Mouse (Mus musculus): ENCODE measurements around the gene Gatad2b. TPM values are rescaled to one million over a fixed set of nuclear protein-coding genes. Genes with fewer than 3 reads are reported as not detected.
"Not testable (repeated sequence)": the region's sequence is repeated elsewhere in the genome, so short reads cannot be mapped to it uniquely, and the experiment has no call there.

Gene Gatad2b
- 19.4 and 19.6 TPM in 2 replicates for polyA plus RNA-seq (2015; fragmentation: Nextera tagmentation; extraction: Ambion mirVana)

GRCm38 (mm10) chr3:90292345-90293275 lies at the start of gene Gatad2b:
TSS of gene Gatad2b (plus strand) at chr3:90293178.
- Histone ChIP-seq H3K4me2 (replicated peaks) (peak within 1 kb of the TSS; percentile 89), H3K9ac (peak within 1 kb of the TSS; percentile 90), H3K27ac (peak within 1 kb of the TSS; percentile 96), H3K4me3 (peak within 1 kb of the TSS; percentile 87), H3K27me3 (no peaks in the 10 kb centered on the region), H3K9me3 (no peaks in the 10 kb centered on the region), H3K36me3 (0 out of 2 replicates have a peak, but pooled peaks cover 4% of the 10 kb centered on the region), H3K4me1 (peaks cover 22% of the 10 kb centered on the region)
- ATAC-seq (ENCODE audit: low FRiP score, low read depth) = peak; percentile 98
- WGBS = under 1% methylated on average over 47 of the region's 47 CpGs

GRCm38 (mm10) chr3:90245406-90245805 lies 47.6 kb upstream of the Gatad2b start:
- Histone ChIP-seq H3K9ac (no peak overlapping the region), H3K4me3 (no peak overlapping the region), H3K9me3 (no peaks in the 10 kb centered on the region), H3K36me3 (peaks cover 7% of the 10 kb centered on the region), H3K27ac (no peak overlapping the region), H3K4me1 (peaks cover 37% of the 10 kb centered on the region), H3K4me2 (replicated peaks) (no peak overlapping the region), H3K27me3 (no peaks in the 10 kb centered on the region)
- ATAC-seq (ENCODE audit: low FRiP score, low read depth) = no peak
- 76% methylated on average over 2 of the region's 2 CpGs for WGBS

DNA sequence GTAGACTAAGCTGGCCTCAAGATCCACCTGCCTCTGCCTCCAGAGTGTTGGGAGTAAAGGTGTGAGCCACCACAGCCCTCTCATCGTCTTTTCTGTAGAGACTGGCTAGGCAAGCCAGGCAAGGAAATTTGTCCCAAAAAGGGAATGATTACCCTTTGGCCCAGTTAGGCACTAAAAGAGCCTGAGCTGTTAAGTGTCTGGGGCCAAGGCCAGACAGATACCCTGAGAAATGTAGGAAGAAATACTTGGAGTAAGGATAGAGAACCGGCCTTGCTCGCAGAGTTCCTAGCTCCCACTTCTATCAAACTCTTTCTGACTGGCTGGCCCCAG lies 45.4 kb upstream of the Gatad2b start:
- peak; percentile 13; the same call in 1 of the 2 replicates for ATAC-seq (ENCODE audit: low FRiP score, low read depth)

GRCm38 (mm10) chr3:90247960-90248745 lies 44.8 kb upstream of the Gatad2b start, which contains the start of gene Slc39a1:
TSS of gene Slc39a1 (plus strand) at chr3:90248172.
- Histone ChIP-seq H3K36me3 (peaks cover 22% of the 10 kb centered on the region), H3K4me3 (peak within 1 kb of the TSS; percentile 79), H3K9me3 (no peaks in the 10 kb centered on the region), H3K4me2 (replicated peaks) (peak within 1 kb of the TSS; percentile 90), H3K27me3 (no peaks in the 10 kb centered on the region), H3K4me1 (peaks cover 23% of the 10 kb centered on the region), H3K9ac (peak within 1 kb of the TSS; percentile 82), H3K27ac (peak within 1 kb of the TSS; percentile 91)
- WGBS = under 1% methylated on average over 39 of the region's 44 CpGs
- peak; percentile 94 for ATAC-seq (ENCODE audit: low FRiP score, low read depth)

More for the DNA sequence above, 45.4 kb upstream of the Gatad2b start:
- Histone ChIP-seq H3K9ac (peak overlapping the region; percentile 82), H3K27ac (peak overlapping the region; percentile 91), H3K27me3 (no peaks in the 10 kb centered on the region), H3K4me3 (peak overlapping the region; percentile 79), H3K36me3 (peaks cover 22% of the 10 kb centered on the region), H3K4me1 (peaks cover 29% of the 10 kb centered on the region), H3K9me3 (no peaks in the 10 kb centered on the region), H3K4me2 (replicated peaks) (peak overlapping the region; percentile 90)
- 0% methylated on average over 3 of the region's 3 CpGs for WGBS

DNA sequence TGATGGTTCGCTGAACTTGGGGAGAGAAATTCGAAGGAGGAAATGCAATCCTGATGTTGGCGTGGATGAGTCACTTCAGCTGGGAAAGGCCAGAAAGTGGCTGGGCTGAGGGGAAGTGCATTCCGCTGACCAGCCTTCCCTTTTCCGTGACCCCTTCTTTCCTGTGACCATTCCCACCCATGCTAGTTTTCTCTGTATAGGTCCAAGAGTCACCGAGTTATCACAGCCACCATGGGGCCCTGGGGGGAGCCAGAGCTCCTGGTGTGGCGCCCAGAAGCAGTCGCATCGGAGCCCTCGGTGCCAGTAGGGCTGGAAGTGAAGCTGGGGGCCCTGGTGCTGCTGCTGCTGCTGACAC lies 44.3 kb upstream of the Gatad2b start:
- H3K27me3 ChIP-seq = no peaks in the 10 kb centered on the region
- WGBS = 5% methylated on average over 10 of the region's 10 CpGs
- peak overlapping the region; percentile 90 for H3K4me2 ChIP-seq (replicated peaks)
- H3K27ac ChIP-seq = peak overlapping the region; percentile 89
- no peaks in the 10 kb centered on the region for H3K9me3 ChIP-seq
- peak overlapping the region; percentile 82 for H3K9ac ChIP-seq
- H3K4me3 ChIP-seq = peak overlapping the region; percentile 79
- H3K4me1 ChIP-seq = peaks cover 18% of the 10 kb centered on the region
- H3K36me3 ChIP-seq = peaks cover 22% of the 10 kb centered on the region
- no peak for ATAC-seq (ENCODE audit: low FRiP score, low read depth)

- ATAC-seq (ENCODE audit: low FRiP score, low read depth) = no peak
- Histone ChIP-seq H3K27ac (no peak overlapping the region), H3K9ac (no peak overlapping the region), H3K36me3 (peaks cover 22% of the 10 kb centered on the region), H3K4me1 (peaks cover 24% of the 10 kb centered on the region), H3K4me3 (no peak overlapping the region), H3K9me3 (no peaks in the 10 kb centered on the region), H3K27me3 (no peaks in the 10 kb centered on the region), H3K4me2 (replicated peaks) (no peak overlapping the region)
- WGBS = 82% methylated on average over 6 of the region's 6 CpGs
These were observed 42.2 kb upstream of the Gatad2b start for GRCm38 (mm10) chr3:90250791-90251190.

DNA sequence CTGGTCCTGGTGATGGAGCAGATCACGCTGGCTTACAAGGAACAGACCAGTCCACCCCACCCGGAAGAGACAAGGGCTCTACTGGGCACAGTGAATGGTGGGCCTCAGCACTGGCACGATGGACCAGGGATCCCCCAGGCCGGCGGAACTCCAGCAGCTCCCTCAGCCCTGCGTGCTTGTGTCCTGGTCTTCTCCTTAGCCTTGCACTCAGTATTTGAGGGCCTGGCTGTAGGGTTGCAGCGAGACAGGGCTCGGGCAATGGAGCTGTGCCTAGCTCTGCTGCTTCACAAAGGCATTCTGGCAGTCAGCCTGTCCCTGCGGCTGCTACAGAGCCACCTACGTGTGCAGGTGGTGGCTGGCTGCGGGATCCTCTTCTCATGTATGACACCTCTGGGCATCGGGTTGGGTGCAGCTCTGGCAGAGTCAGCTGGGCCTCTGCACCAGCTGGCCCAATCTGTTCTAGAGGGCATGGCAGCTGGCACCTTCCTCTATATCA lies 41.2 kb upstream of the Gatad2b start:
- not testable (repeated sequence) for H3K9me3 ChIP-seq; H3K4me3 ChIP-seq; H3K9ac ChIP-seq; H3K27ac ChIP-seq; H3K4me2 ChIP-seq (replicated peaks); ATAC-seq (ENCODE audit: low FRiP score, low read depth); H3K27me3 ChIP-seq
- H3K4me1 ChIP-seq = peaks cover 31% of the 10 kb centered on the region
- 92% methylated on average over 11 of the region's 12 CpGs for WGBS
- H3K36me3 ChIP-seq = peaks cover 22% of the 10 kb centered on the region

DNA sequence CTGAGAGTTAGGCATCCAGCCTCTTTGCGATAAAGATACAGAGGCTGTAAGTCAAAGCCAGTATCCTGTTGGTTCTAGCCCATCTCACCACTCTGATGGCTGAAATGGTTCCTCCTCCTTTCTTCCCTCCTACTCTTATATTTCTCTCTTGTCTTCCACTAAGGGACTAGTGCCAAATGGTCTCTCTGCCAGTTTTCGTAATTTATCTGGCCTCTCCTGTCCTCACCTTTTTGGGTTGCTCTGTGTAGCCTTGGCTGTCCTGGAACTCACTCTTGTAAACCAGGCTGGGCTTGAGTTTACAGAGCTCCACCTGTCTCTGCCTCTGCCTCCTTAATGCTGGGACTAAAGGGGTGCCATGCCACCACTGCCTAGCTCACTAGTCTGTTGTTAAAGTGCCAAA lies 40.3 kb upstream of the Gatad2b start:
- not testable (repeated sequence) for H3K27ac ChIP-seq; H3K4me3 ChIP-seq; H3K4me2 ChIP-seq (replicated peaks); H3K9ac ChIP-seq; ATAC-seq (ENCODE audit: low FRiP score, low read depth); H3K9me3 ChIP-seq; H3K27me3 ChIP-seq
- H3K4me1 ChIP-seq = peaks cover 28% of the 10 kb centered on the region
- 92% methylated on average over 2 of the region's 2 CpGs for WGBS
- peaks cover 29% of the 10 kb centered on the region for H3K36me3 ChIP-seq

- H3K27ac ChIP-seq; H3K9me3 ChIP-seq; H3K9ac ChIP-seq; H3K27me3 ChIP-seq; H3K4me3 ChIP-seq; ATAC-seq (ENCODE audit: low FRiP score, low read depth): not testable (repeated sequence)
- Histone ChIP-seq H3K36me3 (peaks cover 34% of the 10 kb centered on the region), H3K4me2 (replicated peaks) (peak overlapping the region; percentile 78; the same call in 1 of the 2 replicates), H3K4me1 (peaks cover 28% of the 10 kb centered on the region)
- 77% methylated on average over 1 of the region's 1 CpGs for WGBS
These were observed 39.8 kb upstream of the Gatad2b start for GRCm38 (mm10) chr3:90253174-90253573.

- Histone ChIP-seq H3K9me3 (no peaks in the 10 kb centered on the region), H3K27ac (peak within 1 kb of the TSS; percentile 87), H3K27me3 (no peaks in the 10 kb centered on the region), H3K4me3 (peak within 1 kb of the TSS; percentile 91), H3K9ac (peak within 1 kb of the TSS; percentile 95), H3K4me1 (peaks cover 24% of the 10 kb centered on the region), H3K36me3 (peaks cover 41% of the 10 kb centered on the region), H3K4me2 (replicated peaks) (peak within 1 kb of the TSS; percentile 78)
- ATAC-seq (ENCODE audit: low FRiP score, low read depth) = peak; percentile 97
- 1% methylated on average over 38 of the region's 40 CpGs for WGBS
These were observed 39.1 kb upstream of the Gatad2b start, which contains the start of gene Crtc2 for GRCm38 (mm10) chr3:90253653-90254418. TSS of gene Crtc2 (plus strand) at chr3:90254163.

- H3K4me1 ChIP-seq = peaks cover 17% of the 10 kb centered on the region
- peak overlapping the region; percentile 95 for H3K9ac ChIP-seq
- WGBS = under 1% methylated on average over 41 of the region's 41 CpGs
- H3K36me3 ChIP-seq = peaks cover 45% of the 10 kb centered on the region
- H3K4me3 ChIP-seq = peak overlapping the region; percentile 91
- no peaks in the 10 kb centered on the region for H3K9me3 ChIP-seq
- ATAC-seq (ENCODE audit: low FRiP score, low read depth) = peak; percentile 55
- peak overlapping the region; percentile 87 for H3K27ac ChIP-seq
- no peaks in the 10 kb centered on the region for H3K27me3 ChIP-seq
- H3K4me2 ChIP-seq (replicated peaks) = peak overlapping the region; percentile 78
These were observed 38.4 kb upstream of the Gatad2b start for GRCm38 (mm10) chr3:90254419-90255193.
